Mouse (Mus musculus) limb, embryonic 11.5 days (tissue): ENCODE results near the gene Mmd2. TPM values are rescaled to one million over a fixed set of nuclear protein-coding genes. Genes with fewer than 3 reads are reported as not detected.

Source experiments
- ATAC-seq: fragments of 200-750 bp; cut with Nextera tagmentation; 2 replicates; pipeline ENCODE4 v1.8.0; 2017; ENCODE audit warnings: low read depth; ENCODE audit not compliant: insufficient number of reproducible peaks, low FRiP score, low TSS enrichment
- DNase-seq: peaks from one replicate; pipeline ENCODE4 v3.0.0-alpha.2; 2015; ENCODE audit warnings: low spot score
- H3K27ac ChIP-seq: fragments of 300-500 bp; sonication (generic); replicated peaks from 2 replicates; pipeline ENCODE4 v1.5.1; 2014; ENCODE audit warnings: low read depth, mild to moderate bottlenecking, low read length
- H3K27me3 ChIP-seq: fragments of 300-500 bp; sonication (generic); 2 replicates; pipeline ENCODE4 v1.6.1; 2014; ENCODE audit warnings: mild to moderate bottlenecking, low read length, mixed read lengths; ENCODE audit not compliant: control insufficient read depth, insufficient read depth
- H3K36me3 ChIP-seq: fragments of 300-500 bp; sonication (generic); 2 replicates; pipeline ENCODE4 v1.6.1; 2014; ENCODE audit warnings: mild to moderate bottlenecking, low read length, moderate library complexity, mixed read lengths; ENCODE audit not compliant: control insufficient read depth, insufficient read depth
- H3K4me1 ChIP-seq: fragments of 300-500 bp; sonication (generic); 2 replicates; pipeline ENCODE4 v1.6.1; 2014; ENCODE audit warnings: low read length, mixed read lengths; ENCODE audit not compliant: control insufficient read depth, insufficient read depth
- H3K4me2 ChIP-seq: fragments of 300-500 bp; sonication (generic); 2 replicates; pipeline ENCODE4 v1.6.1; 2014; ENCODE audit warnings: low read depth, mild to moderate bottlenecking, moderate library complexity; ENCODE audit not compliant: severe bottlenecking
- H3K4me3 ChIP-seq: fragments of 300-500 bp; sonication (generic); 2 replicates; pipeline ENCODE4 v1.5.1; 2014; ENCODE audit warnings: low read depth, low read length
- H3K9ac ChIP-seq: fragments of 300-500 bp; sonication (generic); 2 replicates; pipeline ENCODE4 v1.6.1; 2014; ENCODE audit warnings: mild to moderate bottlenecking, low read length
- H3K9me3 ChIP-seq: fragments of 300-500 bp; sonication (generic); 2 replicates; pipeline ENCODE4 v1.6.1; 2016; ENCODE audit warnings: low read length; ENCODE audit not compliant: control insufficient read depth
- WGBS: fragments of 180-500 bp; shearing (Covaris S2); extraction: QIAGEN DNeasy Blood & Tissue Kit; methylation state at CpG from one replicate; pipeline ENCODE4 v1.1.7; 2014; 5-methylcytosine and 5-hydroxymethylcytosine counted together
- polyA plus RNA-seq: library from polyadenylated mRNA; unstranded; fragments of >200 nt; fragmentation: Nextera tagmentation; extraction: Ambion mirVana; gene quantifications from 2 replicates; pipeline ENCODE4 v1.2.1, GENCODE M21; 2014

Gene Mmd2
- polyA plus RNA-seq, 1 experiment from 2014 or later, result 0.59 TPM

- H3K4me2 ChIP-seq, result no peak overlapping the region
- 89% methylated on average over 5 of the region's 5 CpGs for WGBS
- peaks cover 3% of the 10 kb centered on the region; the same call in 1 of the 2 replicates for H3K36me3 ChIP-seq
- ATAC-seq (no peak), DNase-seq (no peak)
- no peaks in the 10 kb centered on the region for H3K4me1 ChIP-seq
- H3K9ac ChIP-seq, result no peak overlapping the region
- no peaks in the 10 kb centered on the region for H3K27me3 ChIP-seq
- no peak overlapping the region for H3K27ac ChIP-seq
- no peak overlapping the region for H3K4me3 ChIP-seq
- no peaks in the 10 kb centered on the region for H3K9me3 ChIP-seq
These were observed 29.2 kb upstream of the Mmd2 start for GRCm38 (mm10) chr5:142637823-142638222.

- no peaks in the 10 kb centered on the region for H3K27me3 ChIP-seq
- peak overlapping the region; percentile 88 for H3K4me2 ChIP-seq
- ATAC-seq, result no peak
- peak overlapping the region; percentile 78 for H3K4me3 ChIP-seq
- WGBS, result 15% methylated on average over 6 of the region's 6 CpGs
- H3K36me3 ChIP-seq, result peaks cover 3% of the 10 kb centered on the region; the same call in 1 of the 2 replicates
- peaks cover 8% of the 10 kb centered on the region for H3K4me1 ChIP-seq
- peak overlapping the region; percentile 81 for H3K9ac ChIP-seq
- no peak overlapping the region for H3K27ac ChIP-seq
- H3K9me3 ChIP-seq, result no peaks in the 10 kb centered on the region; the same call in 1 of the 2 replicates
- no peak for DNase-seq
These were observed 21.6 kb upstream of the Mmd2 start for GRCm38 (mm10) chr5:142630224-142630623.

GRCm38 (mm10) chr5:142629663-142630025 lies 21.0 kb upstream of the Mmd2 start:
- WGBS, result under 1% methylated on average over 32 of the region's 41 CpGs
- Histone ChIP-seq H3K4me1 (peaks cover 8% of the 10 kb centered on the region), H3K9me3 (no peaks in the 10 kb centered on the region; the same call in 1 of the 2 replicates), H3K4me2 (peak overlapping the region; percentile 88), H3K4me3 (peak overlapping the region; percentile 78), H3K36me3 (peaks cover 3% of the 10 kb centered on the region; the same call in 1 of the 2 replicates), H3K9ac (peak overlapping the region; percentile 81), H3K27ac (peak overlapping the region; percentile 48; the same call in 1 of the 2 replicates), H3K27me3 (no peaks in the 10 kb centered on the region)
- DNase-seq (no peak), ATAC-seq (peak; percentile 62)

- H3K36me3 ChIP-seq, result peaks cover under 1% of the 10 kb centered on the region; the same call in 1 of the 2 replicates
- peak overlapping the region; percentile 88 for H3K4me2 ChIP-seq
- H3K9me3 ChIP-seq, result no peaks in the 10 kb centered on the region; the same call in 1 of the 2 replicates
- peaks cover 8% of the 10 kb centered on the region for H3K4me1 ChIP-seq
- peak overlapping the region; percentile 76 for H3K27ac ChIP-seq
- under 1% methylated on average over 69 of the region's 69 CpGs for whole genome bisulfite sequencing
- peak; percentile 96 for ATAC-seq
- H3K27me3 ChIP-seq, result no peaks in the 10 kb centered on the region
- H3K4me3 ChIP-seq, result peak overlapping the region; percentile 78
- H3K9ac ChIP-seq, result peak overlapping the region; percentile 88
- peak; percentile 98 for DNase-seq
These were observed 20.4 kb upstream of the Mmd2 start for GRCm38 (mm10) chr5:142628726-142629662.

- Histone ChIP-seq H3K27me3 (no peaks in the 10 kb centered on the region), H3K4me2 (peak within 1 kb of the TSS; percentile 77), H3K9ac (peak within 1 kb of the TSS; percentile 88), H3K9me3 (no peaks in the 10 kb centered on the region; the same call in 1 of the 2 replicates), H3K4me1 (peaks cover 8% of the 10 kb centered on the region), H3K36me3 (no peaks in the 10 kb centered on the region), H3K4me3 (peak within 1 kb of the TSS; percentile 78), H3K27ac (no peak within 1 kb of the TSS)
- 86% methylated on average over 2 of the region's 2 CpGs for WGBS
- no peak for ATAC-seq
- no peak for DNase-seq
These were observed 18.8 kb upstream of the Mmd2 start, which contains the start of gene Wipi2 for GRCm38 (mm10) chr5:142627398-142627797. TSS of gene Wipi2 (plus strand) at chr5:142627698.

- 87% methylated on average over 7 of the region's 7 CpGs for WGBS
- ATAC-seq, result no peak
These were observed 14.5 kb upstream of the Mmd2 start for GRCm38 (mm10) chr5:142623080-142623479.

GRCm38 (mm10) chr5:142622134-142622533 lies 13.5 kb upstream of the Mmd2 start:
- WGBS, result 56% methylated on average over 1 of the region's 1 CpGs
- H3K27ac ChIP-seq, result no peak overlapping the region

More at GRCm38 (mm10) chr5:142623080-142623479, 14.5 kb upstream of the Mmd2 start:
- no peaks in the 10 kb centered on the region for H3K27me3 ChIP-seq
- H3K27ac ChIP-seq, result no peak overlapping the region
- no peak overlapping the region for H3K4me3 ChIP-seq
- no peak for DNase-seq
- H3K4me2 ChIP-seq, result no peak overlapping the region
- no peaks in the 10 kb centered on the region; the same call in 1 of the 2 replicates for H3K9me3 ChIP-seq
- H3K4me1 ChIP-seq, result no peaks in the 10 kb centered on the region
- H3K9ac ChIP-seq, result no peak overlapping the region
- no peaks in the 10 kb centered on the region for H3K36me3 ChIP-seq

GRCm38 (mm10) chr5:142621421-142621820 lies 12.8 kb upstream of the Mmd2 start:
- Histone ChIP-seq H3K4me3 (no peak overlapping the region), H3K9ac (no peak overlapping the region), H3K27me3 (no peaks in the 10 kb centered on the region), H3K36me3 (no peaks in the 10 kb centered on the region), H3K27ac (no peak overlapping the region), H3K4me1 (no peaks in the 10 kb centered on the region), H3K9me3 (no peaks in the 10 kb centered on the region), H3K4me2 (no peak overlapping the region)
- DNase-seq, result no peak
- no peak for ATAC-seq
- WGBS, result 76% methylated on average over 2 of the region's 2 CpGs

More at GRCm38 (mm10) chr5:142622134-142622533, 13.5 kb upstream of the Mmd2 start:
- Histone ChIP-seq H3K4me3 (no peak overlapping the region), H3K9me3 (no peaks in the 10 kb centered on the region), H3K4me2 (no peak overlapping the region), H3K4me1 (no peaks in the 10 kb centered on the region), H3K9ac (no peak overlapping the region), H3K27me3 (no peaks in the 10 kb centered on the region), H3K36me3 (no peaks in the 10 kb centered on the region)
- DNase-seq, result no peak
- ATAC-seq, result no peak
